Mouse (Mus musculus) kidney, postnatal 25 days (tissue): Measurements from ENCODE around the gene Il2.

Experiments used
- DNase-seq, 2 experiments: peaks; one replicate each; pipeline ENCODE4 v3.0.0; 2021; ENCODE audit warnings: mixed read lengths in 2 of 2

The Il2 gene

GRCm38 (mm10) chr3:37125655-37126054, at the start of gene Il2:
Il2 (minus strand) TSS chr3:37125959.
- no peak for DNase-seq

GRCm38 (mm10) chr3:37174711-37175572, 49.2 kb upstream of the Il2 start:
- no peak for DNase-seq

GRCm38 (mm10) chr3:37173285-37173684, 47.5 kb upstream of the Il2 start:
- no peak for DNase-seq

- no peak for DNase-seq
Measured at GRCm38 (mm10) chr3:37169283-37169682, 43.5 kb upstream of the Il2 start.

- DNase-seq: no peak
Measured at GRCm38 (mm10) chr3:37161096-37161495, 35.3 kb upstream of the Il2 start.

- peak; percentile 17 to 48 for DNase-seq
Measured at GRCm38 (mm10) chr3:37158246-37158645, 32.5 kb upstream of the Il2 start.

- no peak for DNase-seq
Measured at GRCm38 (mm10) chr3:37157082-37157481, 31.3 kb upstream of the Il2 start.

- DNase-seq: no peak
Measured at GRCm38 (mm10) chr3:37154396-37154795, 28.6 kb upstream of the Il2 start.

GRCm38 (mm10) chr3:37153004-37153403, 27.2 kb upstream of the Il2 start:
- DNase-seq: no peak

- DNase-seq: no peak
Measured at GRCm38 (mm10) chr3:37152274-37152673, 26.5 kb upstream of the Il2 start.

- peak; percentile 26 to 47 for DNase-seq
Measured at GRCm38 (mm10) chr3:37146810-37147209, 21.1 kb upstream of the Il2 start.

GRCm38 (mm10) chr3:37146406-37146805, 20.6 kb upstream of the Il2 start:
- DNase-seq: peak; percentile 71 to 82

GRCm38 (mm10) chr3:37144979-37145378, 19.2 kb upstream of the Il2 start:
- DNase-seq: no peak

- DNase-seq: no peak
Measured at GRCm38 (mm10) chr3:37141827-37142226, 16.1 kb upstream of the Il2 start.

GRCm38 (mm10) chr3:37140168-37140906, 14.6 kb upstream of the Il2 start:
- DNase-seq: no peak

GRCm38 (mm10) chr3:37139192-37139591, 13.4 kb upstream of the Il2 start:
- no peak for DNase-seq

GRCm38 (mm10) chr3:37137231-37137630, 11.5 kb upstream of the Il2 start:
- no peak for DNase-seq

- no peak for DNase-seq
Measured at GRCm38 (mm10) chr3:37129063-37129462, 3.3 kb upstream of the Il2 start.

GRCm38 (mm10) chr3:37128269-37128668, 2.5 kb upstream of the Il2 start:
- DNase-seq: no peak

- no peak for DNase-seq
Measured at GRCm38 (mm10) chr3:37126162-37126561, 403 bp upstream of the Il2 start.

- no peak for DNase-seq
Measured at GRCm38 (mm10) chr3:37090721-37091120, 35.0 kb downstream of the Il2 start.

- no peak for DNase-seq
Measured at GRCm38 (mm10) chr3:37084860-37085259, 40.9 kb downstream of the Il2 start.

GRCm38 (mm10) chr3:37073211-37073610, 52.5 kb downstream of the Il2 start:
- peak; percentile 73 to 84 for DNase-seq
